Mouse (Mus musculus): ENCODE data around the gene Hhat. TPM values are rescaled to one million over a fixed set of nuclear protein-coding genes. Genes with fewer than 3 reads are reported as not detected.

Hhat gene
- total and polyA plus RNA-seq, 3 experiments: 0.39 to 1.0 TPM; not detected in 1

DNA sequence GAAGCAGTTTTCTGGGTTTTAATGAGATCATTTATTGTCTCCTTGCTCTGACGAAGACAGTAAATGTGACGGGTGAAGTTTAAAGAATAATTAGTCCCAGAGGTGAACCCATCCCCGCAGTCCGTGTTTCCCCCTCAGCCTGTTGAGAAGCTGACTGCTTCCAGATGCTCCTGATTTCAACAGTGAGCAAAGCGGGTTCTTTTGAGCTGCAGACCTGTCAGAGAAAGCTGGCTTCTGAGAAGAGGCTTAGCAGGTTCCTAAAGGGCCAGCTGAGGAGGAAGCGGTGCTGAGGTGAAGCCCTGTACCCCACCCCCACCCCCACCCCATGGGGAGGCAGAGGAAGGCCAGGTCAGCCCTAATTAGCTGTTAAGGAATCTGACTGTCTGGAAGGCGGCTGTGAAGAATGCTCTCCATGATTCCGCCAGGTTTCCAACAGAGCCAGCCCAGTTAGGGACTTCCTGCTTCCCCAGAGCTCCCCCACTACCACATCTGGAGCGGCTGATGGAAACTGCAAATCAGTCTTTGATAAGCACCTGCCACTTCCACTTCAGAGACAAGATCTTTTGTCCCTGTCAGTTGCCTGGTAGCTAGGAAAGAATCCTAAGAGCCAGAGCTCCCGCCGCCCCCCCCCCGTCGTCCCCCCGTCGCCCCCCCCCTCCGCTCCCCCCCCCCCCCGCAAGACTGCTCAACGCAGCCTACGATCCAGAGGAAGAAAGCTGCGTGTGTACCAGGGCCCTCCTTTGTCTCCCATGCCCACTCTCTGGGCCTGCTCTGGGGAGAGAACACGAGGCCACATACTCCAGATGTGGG lies 25.4 kb upstream of the Hhat start:
- Histone ChIP-seq H3K9ac (ENCODE audit: control insufficient read depth, low read depth, low read length, poor library complexity, severe bottlenecking) (peak overlapping the region; percentile 20; the same call in 1 of the 2 replicates), H3K27me3 (ENCODE audit: control insufficient read depth in 1 of 2, insufficient read depth in 2 of 2, low read length in 2 of 2) (no peaks in the 10 kb centered on the region), H3K4me3 (ENCODE audit: control insufficient read depth in 1 of 2, insufficient read depth in 1 of 2, low read depth in 2 of 2, low read length in 2 of 2) (no peak overlapping the region; a peak in 1 of 4 replicates), H3K36me3 (ENCODE audit: control insufficient read depth in 1 of 2, insufficient read depth in 2 of 2, low read length in 2 of 2) (peaks cover 0 to 17% of the 10 kb centered on the region in 2 experiments; a peak in 2 of 4 replicates), H3K27ac (ENCODE audit: control insufficient read depth, low read depth, low read length) (no peak overlapping the region), H3K9me3 (replicated peaks; ENCODE audit: insufficient read depth, low read length) (no peaks in the 10 kb centered on the region), H3K4me1 (ENCODE audit: control insufficient read depth in 1 of 2, insufficient read depth in 2 of 2, low read length in 2 of 2) (peaks cover 3 to 23% of the 10 kb centered on the region in 2 experiments), H3K79me2 (ENCODE audit: control insufficient read depth, insufficient read depth, low read length, poor library complexity) (no peaks in the 10 kb centered on the region; the same call in 1 of the 2 replicates)
- TF ChIP-seq TAL1 (IDR thresholded peaks at IDR 0.05; ENCODE audit: low read length) (peak; percentile 36; the same call in 1 of the 2 replicates), HCFC1 (IDR thresholded peaks at IDR 0.05; ENCODE audit: low read depth, low read length) (no peak), EP300 (IDR thresholded peaks at IDR 0.05; ENCODE audit: low read depth in 1 of 2, low read length in 2 of 2) (peak; percentile 12 to 56; a peak in 3 of 4 replicates), CTCF (IDR thresholded peaks at IDR 0.05 in 2 of 3, conservative IDR thresholded peaks at IDR 0.05 in 1 of 3; ENCODE audit: control insufficient read depth in 1 of 3, insufficient read depth in 1 of 3, low read depth in 2 of 3, low read length in 3 of 3, poor library complexity in 1 of 3, severe bottlenecking in 1 of 3) (no peak), USF2 (IDR thresholded peaks at IDR 0.05; ENCODE audit: borderline replicate concordance in 1 of 2, insufficient read depth in 1 of 2, low read depth in 1 of 2, low read length in 2 of 2) (no peak), UBTF (IDR thresholded peaks at IDR 0.05; ENCODE audit: borderline replicate concordance, insufficient read depth, low read depth, low read length) (no peak), JUND (IDR thresholded peaks at IDR 0.05; ENCODE audit: low read depth, low read length) (no peak), NELFE (IDR thresholded peaks at IDR 0.05; ENCODE audit: low read depth, low read length) (no peak), TCF12 (IDR thresholded peaks at IDR 0.05; ENCODE audit: low read depth, low read length) (peak; percentile 54), GATA1 (IDR thresholded peaks at IDR 0.05; ENCODE audit: low read depth, low read length) (peak; percentile 55; the same call in 1 of the 2 replicates)
- DNase-seq (ENCODE audit: low read depth, low spot score): peak; percentile 53

- H3K9ac ChIP-seq (ENCODE audit: control insufficient read depth, low read depth, low read length, poor library complexity, severe bottlenecking): no peak overlapping the region
- DNase-seq (ENCODE audit: low read depth, low spot score): peak; percentile 90
- no peak overlapping the region for H3K4me3 ChIP-seq (ENCODE audit: control insufficient read depth in 1 of 2, insufficient read depth in 1 of 2, low read depth in 2 of 2, low read length in 2 of 2)
- TF ChIP-seq SMC3 (IDR thresholded peaks at IDR 0.05; ENCODE audit: low read depth, low read length) (peak; percentile 44), RAD21 (IDR thresholded peaks at IDR 0.05; ENCODE audit: low read depth, low read length) (peak; percentile 46), POLR2A (IDR thresholded peaks at IDR 0.05; ENCODE audit: control insufficient read depth in 1 of 2, insufficient read depth in 1 of 2, low read depth in 1 of 2, low read length in 2 of 2, poor library complexity in 1 of 2) (no peak), MAZ (IDR thresholded peaks at IDR 0.05; ENCODE audit: low read depth, low read length) (0 out of 2 replicates have a peak, but pooled peaks have one; percentile 23), MYC (IDR thresholded peaks at IDR 0.05; ENCODE audit: low read depth, low read length) (no peak), E2F4 (IDR thresholded peaks at IDR 0.05; ENCODE audit: borderline replicate concordance, low read depth, low read length) (0 out of 2 replicates have a peak, but pooled peaks have one; percentile 34), CTCF (IDR thresholded peaks at IDR 0.05 in 2 of 3, conservative IDR thresholded peaks at IDR 0.05 in 1 of 3; ENCODE audit: control insufficient read depth in 1 of 3, insufficient read depth in 1 of 3, low read depth in 2 of 3, low read length in 3 of 3, poor library complexity in 1 of 3, severe bottlenecking in 1 of 3) (peak; percentile 34 to 48 (median 36); a peak in 4 of 6 replicates), BHLHE40 (IDR thresholded peaks at IDR 0.05; ENCODE audit: borderline replicate concordance, low read depth, low read length) (no peak), EP300 (IDR thresholded peaks at IDR 0.05; ENCODE audit: low read depth in 1 of 2, low read length in 2 of 2) (no peak), SIN3A (IDR thresholded peaks at IDR 0.05; ENCODE audit: low read length) (0 out of 2 replicates have a peak, but pooled peaks have one; percentile 14), GABPA (IDR thresholded peaks at IDR 0.05; ENCODE audit: low read depth, low read length) (no peak)
- H3K4me1 ChIP-seq (ENCODE audit: control insufficient read depth in 1 of 2, insufficient read depth in 2 of 2, low read length in 2 of 2): peaks cover 3 to 22% of the 10 kb centered on the region in 2 experiments; a peak in 3 of 4 replicates
- H3K9me3 ChIP-seq (replicated peaks; ENCODE audit: insufficient read depth, low read length): no peaks in the 10 kb centered on the region
- H3K36me3 ChIP-seq (ENCODE audit: control insufficient read depth in 1 of 2, insufficient read depth in 2 of 2, low read length in 2 of 2): peaks cover 0 to 18% of the 10 kb centered on the region in 2 experiments; a peak in 2 of 4 replicates
- no peak overlapping the region for H3K27ac ChIP-seq (ENCODE audit: control insufficient read depth, low read depth, low read length)
- H3K79me2 ChIP-seq (ENCODE audit: control insufficient read depth, insufficient read depth, low read length, poor library complexity): no peaks in the 10 kb centered on the region; the same call in 1 of the 2 replicates
- no peaks in the 10 kb centered on the region for H3K27me3 ChIP-seq (ENCODE audit: control insufficient read depth in 1 of 2, insufficient read depth in 2 of 2, low read length in 2 of 2)
Measured at GRCm38 (mm10) chr1:192794957-192795745, 24.1 kb upstream of the Hhat start.

All from MEL (cell line).